ENCODE assay signal across 9 mouse cellular contexts in the genomic region with DNA sequence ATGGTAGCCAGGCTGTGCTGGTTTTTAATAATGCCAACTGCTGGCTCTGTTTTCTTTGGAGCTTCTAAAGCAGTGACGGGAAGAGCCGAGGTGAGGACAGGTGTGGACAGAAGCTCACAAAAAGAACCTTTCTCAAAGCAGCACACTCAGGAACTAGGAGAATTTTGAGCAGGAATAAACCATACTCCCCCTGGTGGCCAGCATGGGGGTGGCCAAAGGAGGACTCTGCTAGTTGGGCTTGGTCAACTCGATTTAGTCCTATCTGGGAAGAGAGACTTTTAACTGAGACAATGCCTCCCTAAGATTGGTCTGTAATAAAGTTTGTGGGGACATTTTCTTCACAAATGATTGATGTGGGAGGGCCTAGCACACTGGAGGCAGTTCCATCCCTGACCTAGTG. TPM values are rescaled to one million over a fixed set of nuclear protein-coding genes. Genes with fewer than 3 reads are reported as not detected.
A peak's percentile ranks its signal among the peaks of the same experiment; 100 is the strongest.
DNase-seq lines count a peak whose midpoint lies in the region; ATAC-seq and TF ChIP-seq lines count a peak whose summit lies in the region.
"Had no signal": no experiment of that assay in that cellular context is flagged by ENCODE, and none has a peak within 500 bp of the region (broad histone marks: within the 10 kb centered on the region; RNA-seq: fewer than 3 reads in every experiment).

No protein-coding gene starts in this region.

- WGBS in forebrain, embryonic 14.5 days = 45% methylated on average over 3 of the region's 3 CpGs
- WGBS in forebrain, embryonic 12.5 days = 54% methylated on average over 3 of the region's 3 CpGs
- WGBS in cerebellum, adult 2 months = 27% methylated on average over 3 of the region's 3 CpGs

- no peak overlapping the region for H3K9ac ChIP-seq in forebrain, embryonic 14.5 days (ENCODE audit: low read length)
- no peak overlapping the region for H3K9ac ChIP-seq in forebrain, embryonic 12.5 days
- no peak overlapping the region for H3K9ac ChIP-seq in ES-E14 (ENCODE audit: insufficient read depth, low read depth, low read length, poor library complexity, severe bottlenecking)
- H3K9ac ChIP-seq: lung, embryonic 15.5 days had no signal

- peak; percentile 76; the same call in 1 of the 2 replicates for TF ChIP-seq CTCF in cerebellum, adult 2 months (IDR thresholded peaks at IDR 0.05; ENCODE audit: borderline replicate concordance, insufficient read depth, low read depth, low read length)

- peak; percentile 53 for DNase-seq in forebrain, embryonic 14.5 days (ENCODE audit: low spot score)
- DNase-seq in ES-E14 (ENCODE audit: low read depth, low spot score) = peak; percentile 71
- peak; percentile 65 to 69 for DNase-seq in cerebellum, adult 2 months
- DNase-seq in gastrocnemius, postnatal 25 days = peak; percentile 47
- peak; percentile 33 to 51 for DNase-seq in layer of hippocampus, postnatal 36 days
- peak; percentile 71 for DNase-seq in splenic B cell, adult 2 months (ENCODE audit: low read depth, low spot score)

- no peak for ATAC-seq in forebrain, embryonic 14.5 days
- ATAC-seq in forebrain, embryonic 12.5 days (ENCODE audit: low FRiP score) = no peak
- ATAC-seq in megakaryocyte progenitor cell, adult 5-6 weeks (replicated peaks; ENCODE audit: poor library complexity) = peak; percentile 30

- no peak overlapping the region for H3K4me2 ChIP-seq in forebrain, embryonic 14.5 days (ENCODE audit: low read length)
- H3K4me2 ChIP-seq in forebrain, embryonic 12.5 days = no peak overlapping the region

- TF ChIP-seq POLR2A in cerebellum, adult 2 months (IDR thresholded peaks at IDR 0.05; ENCODE audit: borderline replicate concordance, insufficient read depth, low read length) = no peak

- H3K27me3 ChIP-seq in forebrain, embryonic 14.5 days (replicated peaks; ENCODE audit: control insufficient read depth, insufficient read depth, low read length) = no peaks in the 10 kb centered on the region
- no peaks in the 10 kb centered on the region for H3K27me3 ChIP-seq in forebrain, embryonic 12.5 days
- no peaks in the 10 kb centered on the region for H3K27me3 ChIP-seq in cerebellum, adult 2 months (ENCODE audit: control insufficient read depth, insufficient read depth, low read length)
- H3K27me3 ChIP-seq in splenic B cell, adult 2 months (ENCODE audit: control insufficient read depth, insufficient read depth, low read length, poor library complexity, severe bottlenecking) = no peaks in the 10 kb centered on the region
- H3K27me3 ChIP-seq: lung, embryonic 15.5 days had no signal

- no peaks in the 10 kb centered on the region for H3K36me3 ChIP-seq in forebrain, embryonic 14.5 days (ENCODE audit: control insufficient read depth, insufficient read depth, low read length)
- H3K36me3 ChIP-seq in forebrain, embryonic 12.5 days (replicated peaks) = no peaks in the 10 kb centered on the region
- 0 out of 2 replicates have a peak, but pooled peaks cover 2% of the 10 kb centered on the region for H3K36me3 ChIP-seq in ES-E14 (ENCODE audit: control insufficient read depth, insufficient read depth, low read length, poor library complexity, severe bottlenecking)
- H3K36me3 ChIP-seq in splenic B cell, adult 2 months (ENCODE audit: control insufficient read depth, insufficient read depth, low read length, poor library complexity, severe bottlenecking) = no peaks in the 10 kb centered on the region

- H3K27ac ChIP-seq in forebrain, embryonic 14.5 days (ENCODE audit: low read depth, low read length) = no peak overlapping the region
- no peak overlapping the region for H3K27ac ChIP-seq in forebrain, embryonic 12.5 days
- no peak overlapping the region for H3K27ac ChIP-seq in ES-E14 (ENCODE audit: insufficient read depth, low read depth, low read length, poor library complexity, severe bottlenecking)
- no peak overlapping the region for H3K27ac ChIP-seq in cerebellum, adult 2 months (ENCODE audit: insufficient read depth, low read length)
- H3K27ac ChIP-seq: lung, embryonic 15.5 days had no signal

- H3K4me3 ChIP-seq in forebrain, embryonic 14.5 days (ENCODE audit: low read depth, low read length) = no peak overlapping the region
- no peak overlapping the region for H3K4me3 ChIP-seq in forebrain, embryonic 12.5 days (replicated peaks)
- H3K4me3 ChIP-seq in ES-E14 (ENCODE audit: insufficient read depth in 1 of 2, low read depth in 1 of 2, low read length in 2 of 2, poor library complexity in 1 of 2, severe bottlenecking in 1 of 2) = no peak overlapping the region
- no peak overlapping the region for H3K4me3 ChIP-seq in cerebellum, adult 2 months (replicated peaks; ENCODE audit: insufficient read depth, low read depth, low read length)

- in situ Hi-C loops in ES-E14 (cut with MboI; ENCODE audit: low sequenced_read_pairs in 2 of 2, unreplicated experiment in 2 of 2) = no loop called here

- H3K9me3 ChIP-seq in forebrain, embryonic 14.5 days (replicated peaks; ENCODE audit: control insufficient read depth, low read length) = no peaks in the 10 kb centered on the region
- H3K9me3 ChIP-seq in forebrain, embryonic 12.5 days = no peaks in the 10 kb centered on the region
- no peaks in the 10 kb centered on the region for H3K9me3 ChIP-seq in ES-E14 (ENCODE audit: control insufficient read depth, insufficient read depth, low read depth, low read length)
- H3K9me3 ChIP-seq: lung, embryonic 15.5 days had no signal

- H3K4me1 ChIP-seq in forebrain, embryonic 14.5 days (ENCODE audit: control insufficient read depth, insufficient read depth, low read length) = peaks cover 10% of the 10 kb centered on the region; the same call in 1 of the 2 replicates
- H3K4me1 ChIP-seq in forebrain, embryonic 12.5 days = peaks cover 22% of the 10 kb centered on the region
- H3K4me1 ChIP-seq in ES-E14 (ENCODE audit: control insufficient read depth in 2 of 2, insufficient read depth in 2 of 2, low read length in 2 of 2, poor library complexity in 1 of 2) = peaks cover 5 to 10% of the 10 kb centered on the region in 2 experiments; a peak in 3 of 4 replicates
- peaks cover 7% of the 10 kb centered on the region; the same call in 1 of the 2 replicates for H3K4me1 ChIP-seq in cerebellum, adult 2 months (ENCODE audit: control insufficient read depth, insufficient read depth, low read length)

TF ChIP-seq in ES-E14, 5 proteins besides CTCF, POLR2A, EP300 and RAD21:
- TF ChIP-seq ZC3H11A (IDR thresholded peaks at IDR 0.05; ENCODE audit: borderline replicate concordance, low read depth, low read length) = 0 out of 2 replicates have a peak, but pooled peaks have one; percentile 5
- no peak for TF ChIP-seq MAFK (IDR thresholded peaks at IDR 0.05; ENCODE audit: insufficient read depth, low read depth, low read length)
TF ChIP-seq in ES-E14: peak in this region for 1.

RNA-seq across cellular contexts. Expression of a gene that starts 1.6 kb away (rescaled TPM):
- 43.6 and 49.1 TPM in 2 replicates for polyA plus RNA-seq in forebrain, embryonic 14.5 days (2014; fragmentation: Nextera tagmentation; extraction: Ambion mirVana)
- 41.8 and 43.2 TPM in 2 replicates for polyA plus RNA-seq in forebrain, embryonic 12.5 days (2016; fragmentation: Nextera tagmentation; extraction: Ambion mirVana)
- 27.8 and 28.1 TPM in 2 replicates for total RNA-seq in ES-E14 (2012; rRNA removed)
- 146 and 147 TPM in 2 replicates for polyA plus RNA-seq in cerebellum, adult 2 months (2012; rRNA removed)
- total RNA-seq in gastrocnemius, postnatal 25 days (2021) = 10 to 100 TPM; 40.7 to 47.1 TPM
- 100 to 1,000 TPM; 146 to 152 TPM for total RNA-seq in layer of hippocampus, postnatal 36 days (2021)
- total RNA-seq in megakaryocyte progenitor cell, adult 5-6 weeks (2015) = 32.9 and 40.2 TPM in 2 replicates
- total RNA-seq in megakaryocyte progenitor cell, adult 5-6 weeks (2017) = 31.1 and 56.3 TPM in 2 replicates

RNA-seq across cellular contexts. Expression of a gene that starts 51.0 kb away (rescaled TPM):
- 6.0 and 8.3 TPM in 2 replicates for polyA plus RNA-seq in forebrain, embryonic 14.5 days (2014; fragmentation: Nextera tagmentation; extraction: Ambion mirVana)
- 9.5 and 10.5 TPM in 2 replicates for polyA plus RNA-seq in forebrain, embryonic 12.5 days (2016; fragmentation: Nextera tagmentation; extraction: Ambion mirVana)
- 28.0 and 37.1 TPM in 2 replicates for total RNA-seq in ES-E14 (2012; rRNA removed)
- polyA plus RNA-seq in cerebellum, adult 2 months (2012; rRNA removed) = 2.8 and 3.1 TPM in 2 replicates
- 1 to 10 TPM; 5.5 to 6.5 TPM for total RNA-seq in gastrocnemius, postnatal 25 days (2021)
- total RNA-seq in layer of hippocampus, postnatal 36 days (2021) = 1 to 10 TPM; 3.8 to 3.9 TPM
- total RNA-seq in megakaryocyte progenitor cell, adult 5-6 weeks (2015) = 0.24 and 0.39 TPM in 2 replicates
- 0.37 TPM in 1 of 2 replicates, not detected in the other for total RNA-seq in megakaryocyte progenitor cell, adult 5-6 weeks (2017)

RNA-seq across cellular contexts. Expression of a gene that starts 56.7 kb away (rescaled TPM):
- 10.9 and 15.6 TPM in 2 replicates for polyA plus RNA-seq in forebrain, embryonic 14.5 days (2014; fragmentation: Nextera tagmentation; extraction: Ambion mirVana)
- 1.8 and 2.8 TPM in 2 replicates for polyA plus RNA-seq in forebrain, embryonic 12.5 days (2016; fragmentation: Nextera tagmentation; extraction: Ambion mirVana)
- total RNA-seq in ES-E14 (2012; rRNA removed) = 0.76 and 0.79 TPM in 2 replicates
- polyA plus RNA-seq in cerebellum, adult 2 months (2012; rRNA removed) = 6.7 and 6.8 TPM in 2 replicates
- under 1 TPM; 0.43 to 0.48 TPM for total RNA-seq in gastrocnemius, postnatal 25 days (2021)
- 1 to 10 TPM; 1.2 to 1.6 TPM for total RNA-seq in layer of hippocampus, postnatal 36 days (2021)
- 0.15 and 0.17 TPM in 2 replicates for total RNA-seq in megakaryocyte progenitor cell, adult 5-6 weeks (2015)
- total RNA-seq in megakaryocyte progenitor cell, adult 5-6 weeks (2017) = 0.12 and 0.30 TPM in 2 replicates
